Mouse (Mus musculus): ENCODE data around the gene Gata3. TPM values are rescaled to one million over a fixed set of nuclear protein-coding genes. Genes with fewer than 3 reads are reported as not detected.

The Gata3 gene
- polyA plus RNA-seq, 1 experiment from 2014 or later = 21.7 TPM

DNA sequence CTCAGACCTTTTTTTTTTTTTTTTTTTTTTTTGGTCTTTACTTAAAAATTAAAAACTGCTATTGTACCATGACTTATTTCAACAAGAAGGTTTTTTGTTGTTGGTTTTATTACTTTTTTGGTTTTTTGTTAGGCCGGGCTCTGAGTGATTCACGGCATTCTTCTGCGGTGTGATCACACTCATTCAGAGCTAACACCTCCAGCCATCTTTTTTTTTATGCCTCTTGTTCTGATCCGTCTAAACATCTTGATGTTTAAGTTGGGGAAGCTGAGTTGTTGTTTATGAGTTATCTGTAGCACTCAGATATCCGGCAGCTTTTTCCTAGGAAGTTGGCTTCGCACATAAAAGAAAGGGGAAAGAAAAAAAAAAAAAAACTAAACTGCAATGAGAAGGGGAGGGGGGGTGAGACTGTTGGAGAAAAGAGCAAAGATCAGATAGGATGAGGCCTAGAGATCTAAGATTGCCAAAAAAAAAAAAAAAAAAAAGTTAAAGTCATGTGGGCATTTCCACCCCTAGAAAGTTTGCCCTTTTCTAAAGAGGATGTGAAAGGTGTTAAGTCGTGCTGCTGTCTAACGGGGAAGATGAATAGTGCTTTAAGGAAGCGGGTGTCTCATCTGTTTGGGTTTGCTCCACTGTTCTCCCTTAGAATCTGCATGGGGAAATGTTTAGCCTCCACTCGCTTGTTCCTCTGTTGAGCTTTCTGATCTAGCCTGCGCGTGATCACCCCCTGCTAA is 22.6 kb downstream of the Gata3 start:
- Histone ChIP-seq H3K4me1 (peaks cover 14% of the 10 kb centered on the region), H3K4me2 (no peak overlapping the region), H3K4me3 (no peak overlapping the region), H3K9me3 (no peaks in the 10 kb centered on the region), H3K27me3 (peaks cover 15% of the 10 kb centered on the region), H3K9ac (no peak overlapping the region), H3K27ac (no peak overlapping the region), H3K36me3 (peaks cover 8% of the 10 kb centered on the region)
- ATAC-seq (ENCODE audit: insufficient number of reproducible peaks, insufficient read depth, low FRiP score, low TSS enrichment, low read depth) = no peak
- WGBS = 80% methylated on average over 12 of the region's 12 CpGs

DNA sequence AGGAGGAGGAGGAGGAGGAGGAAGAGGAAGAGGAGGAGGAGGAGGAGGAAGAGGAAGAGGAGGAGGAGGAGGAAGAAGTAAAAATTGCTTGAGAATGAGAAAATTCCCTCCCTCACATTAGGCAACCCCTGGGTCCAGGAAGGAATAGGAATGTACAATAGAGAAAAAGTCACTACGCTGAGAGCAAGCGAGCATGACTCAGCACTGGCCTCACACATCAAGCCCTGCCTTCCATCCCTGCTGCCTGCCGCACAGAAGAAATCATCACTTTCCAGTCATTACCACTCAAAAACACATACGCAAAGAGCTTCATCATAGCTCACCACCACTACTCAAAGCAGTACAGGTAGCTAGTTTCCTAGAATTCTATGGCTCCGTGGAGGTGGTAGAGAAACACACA is 29.1 kb downstream of the Gata3 start:
- Histone ChIP-seq H3K9me3 (no peaks in the 10 kb centered on the region), H3K36me3 (peaks cover 5% of the 10 kb centered on the region), H3K27me3 (no peaks in the 10 kb centered on the region), H3K4me1 (no peaks in the 10 kb centered on the region), H3K9ac (no peak overlapping the region), H3K4me2 (no peak overlapping the region), H3K27ac (no peak overlapping the region), H3K4me3 (no peak overlapping the region)
- no peak for ATAC-seq (ENCODE audit: insufficient number of reproducible peaks, insufficient read depth, low FRiP score, low TSS enrichment, low read depth)
- WGBS = 80% methylated on average over 5 of the region's 5 CpGs

DNA sequence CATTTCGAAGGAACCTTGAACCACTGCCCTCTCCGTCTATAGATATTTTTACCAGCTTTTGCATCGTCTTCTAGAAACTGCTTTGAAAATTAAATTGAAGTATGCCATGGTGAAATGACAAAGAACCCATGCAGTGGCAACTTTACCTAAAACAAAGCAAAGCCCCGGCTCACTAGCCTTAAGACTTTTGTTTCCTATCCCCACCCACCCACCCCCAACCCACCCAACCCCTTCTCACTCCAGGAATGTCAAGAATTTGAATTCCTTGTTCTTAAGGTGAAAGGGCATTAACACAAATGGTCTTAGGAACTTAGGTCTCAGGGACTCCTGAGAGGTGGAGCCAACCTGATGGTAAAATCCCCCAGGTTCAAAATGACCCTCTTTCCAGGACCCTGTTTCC is 34.0 kb downstream of the Gata3 start:
- no peaks in the 10 kb centered on the region for H3K36me3 ChIP-seq
- no peak overlapping the region for H3K27ac ChIP-seq
- no peak overlapping the region for H3K9ac ChIP-seq
- no peak overlapping the region for H3K4me2 ChIP-seq
- H3K4me1 ChIP-seq = no peaks in the 10 kb centered on the region
- ATAC-seq (ENCODE audit: insufficient number of reproducible peaks, insufficient read depth, low FRiP score, low TSS enrichment, low read depth) = no peak
- 44% methylated on average over 4 of the region's 4 CpGs for whole genome bisulfite sequencing
- H3K4me3 ChIP-seq = no peak overlapping the region
- H3K9me3 ChIP-seq = no peaks in the 10 kb centered on the region
- no peaks in the 10 kb centered on the region for H3K27me3 ChIP-seq

DNA sequence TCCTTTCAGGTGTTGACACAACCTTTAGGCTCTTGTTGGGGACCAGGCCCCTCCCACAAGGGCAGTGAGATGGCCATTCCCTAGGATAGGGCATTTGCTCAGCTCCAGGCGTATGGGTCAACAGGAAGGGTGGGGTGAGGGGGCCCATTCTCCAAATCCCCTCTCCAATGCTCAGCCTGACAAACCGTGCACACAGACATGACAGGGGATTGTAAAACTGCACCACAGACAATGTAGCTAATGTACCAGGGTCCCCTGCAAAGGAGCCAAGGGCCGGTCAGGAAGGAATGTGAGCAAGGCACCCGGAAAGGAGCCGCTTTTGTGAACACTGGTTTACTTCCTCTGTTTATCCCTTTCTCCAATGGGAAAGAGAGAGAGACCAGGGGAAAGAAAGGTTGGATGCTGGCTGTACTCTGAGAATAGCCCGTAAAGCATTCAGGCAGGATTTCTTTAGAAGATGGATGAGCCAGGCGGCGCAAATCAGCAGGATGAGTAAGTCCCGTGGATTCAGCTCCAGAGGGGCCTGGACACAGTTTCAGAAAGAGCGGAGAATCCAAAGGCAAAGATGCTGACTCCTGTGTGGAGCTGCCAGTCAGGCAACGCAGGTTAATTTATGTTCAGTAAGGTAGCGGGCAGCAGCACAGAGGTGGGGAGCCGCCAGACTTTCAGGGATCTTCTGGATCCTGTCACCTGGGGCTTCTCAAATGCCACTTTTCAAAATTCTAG is 36.8 kb downstream of the Gata3 start:
- Histone ChIP-seq H3K4me2 (no peak overlapping the region), H3K9me3 (no peaks in the 10 kb centered on the region), H3K4me3 (no peak overlapping the region), H3K9ac (no peak overlapping the region), H3K27ac (no peak overlapping the region), H3K4me1 (no peaks in the 10 kb centered on the region), H3K27me3 (no peaks in the 10 kb centered on the region), H3K36me3 (no peaks in the 10 kb centered on the region)
- WGBS = 61% methylated on average over 13 of the region's 13 CpGs
- 0 out of 2 replicates have a peak, but pooled peaks have one; percentile 32 for ATAC-seq (ENCODE audit: insufficient number of reproducible peaks, insufficient read depth, low FRiP score, low TSS enrichment, low read depth)

DNA sequence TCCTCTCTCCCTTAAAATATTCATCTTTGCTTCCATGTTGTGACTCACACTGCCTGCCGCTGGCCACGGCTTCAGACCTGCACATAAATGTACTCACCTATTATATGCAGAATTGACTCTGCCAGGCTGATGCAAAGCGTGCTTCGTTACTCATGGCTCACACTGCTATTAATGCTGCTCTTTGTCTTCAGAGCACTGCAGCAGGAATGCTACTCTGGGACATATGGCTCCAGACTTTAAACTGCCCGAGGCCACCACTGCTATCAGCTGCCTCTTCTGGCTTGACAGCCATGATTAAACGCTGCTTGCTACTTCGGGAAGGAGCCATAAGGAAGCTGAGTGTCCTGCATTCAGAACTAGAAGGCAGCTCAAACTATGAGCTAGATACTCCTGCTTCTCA is 54.6 kb downstream of the Gata3 start:
- Histone ChIP-seq H3K4me2 (no peak overlapping the region), H3K9me3 (no peaks in the 10 kb centered on the region), H3K9ac (no peak overlapping the region), H3K36me3 (no peaks in the 10 kb centered on the region), H3K27me3 (no peaks in the 10 kb centered on the region), H3K4me1 (no peaks in the 10 kb centered on the region), H3K4me3 (no peak overlapping the region), H3K27ac (no peak overlapping the region)
- 27% methylated on average over 7 of the region's 7 CpGs for WGBS
- no peak for ATAC-seq (ENCODE audit: insufficient number of reproducible peaks, insufficient read depth, low FRiP score, low TSS enrichment, low read depth)

DNA sequence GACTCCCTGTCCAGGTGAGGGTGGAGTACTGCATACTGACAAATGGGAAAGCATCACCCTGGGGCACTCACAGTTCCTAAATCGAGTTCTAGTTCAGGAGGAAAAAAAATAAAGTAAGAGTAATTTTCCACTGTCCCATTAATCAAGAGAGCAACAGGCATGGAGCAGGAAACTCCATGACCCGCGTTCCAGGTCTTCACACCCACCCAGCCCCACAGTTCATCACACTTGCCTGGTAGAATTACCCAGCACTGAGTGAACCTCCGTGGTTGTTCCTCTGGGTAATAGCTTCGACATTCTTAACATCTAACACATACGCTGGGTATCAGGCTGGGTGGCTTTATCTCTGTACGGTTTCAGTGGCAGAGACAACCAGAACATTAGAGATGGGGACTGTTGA is 56.1 kb downstream of the Gata3 start:
- ATAC-seq (ENCODE audit: insufficient number of reproducible peaks, insufficient read depth, low FRiP score, low TSS enrichment, low read depth) = no peak
- Histone ChIP-seq H3K36me3 (no peaks in the 10 kb centered on the region), H3K4me1 (no peaks in the 10 kb centered on the region), H3K27me3 (no peaks in the 10 kb centered on the region), H3K27ac (no peak overlapping the region), H3K4me2 (no peak overlapping the region), H3K9ac (no peak overlapping the region), H3K4me3 (no peak overlapping the region), H3K9me3 (no peaks in the 10 kb centered on the region)
- 81% methylated on average over 7 of the region's 7 CpGs for WGBS

DNA sequence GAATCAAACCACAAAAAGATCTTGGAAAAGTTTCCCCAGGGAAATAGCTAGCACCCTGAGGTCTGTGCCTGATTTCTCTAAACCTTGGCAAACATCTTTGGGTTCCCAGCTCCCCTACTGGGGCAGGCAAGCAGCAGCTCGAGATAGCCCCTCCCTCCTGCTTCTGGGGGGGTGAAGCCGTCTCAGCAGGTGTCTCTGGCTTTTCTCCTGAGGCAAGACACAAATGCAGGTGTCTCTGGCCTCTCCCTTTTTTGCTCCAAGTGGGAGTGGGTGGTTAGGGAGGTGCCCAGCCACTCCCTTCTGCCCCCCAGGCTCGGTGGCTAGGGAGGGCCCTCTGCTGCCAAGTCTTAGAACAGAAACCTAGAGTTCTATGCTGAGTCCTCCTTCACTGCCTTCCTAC is 62.2 kb downstream of the Gata3 start:
- no peak overlapping the region for H3K4me3 ChIP-seq

DNA sequence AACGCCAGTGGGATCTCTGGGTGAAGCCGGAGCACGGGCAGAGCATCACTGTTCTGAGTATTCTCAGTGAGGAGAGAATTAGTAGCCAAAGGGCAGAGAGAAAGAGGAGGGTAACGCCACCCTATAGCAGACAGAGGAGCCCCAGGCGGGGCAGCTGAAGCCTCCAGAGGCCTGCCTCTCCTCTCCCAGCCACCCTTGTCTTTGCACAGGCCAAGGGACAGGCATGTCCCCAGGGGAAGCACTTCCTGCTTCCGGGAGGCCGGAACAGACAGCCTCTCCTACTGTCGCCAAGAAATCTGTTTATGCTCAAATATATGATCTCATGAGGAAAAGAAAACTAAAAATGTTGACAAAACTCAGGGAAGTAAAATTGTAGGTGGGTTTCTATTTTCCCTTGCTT is 69.2 kb downstream of the Gata3 start:
- H3K27me3 ChIP-seq = no peaks in the 10 kb centered on the region
- 77% methylated on average over 8 of the region's 8 CpGs for WGBS

More for the DNA sequence above, 62.2 kb downstream of the Gata3 start:
- no peak for ATAC-seq (ENCODE audit: insufficient number of reproducible peaks, insufficient read depth, low FRiP score, low TSS enrichment, low read depth)
- WGBS = 16% methylated on average over 3 of the region's 3 CpGs
- Histone ChIP-seq H3K4me1 (no peaks in the 10 kb centered on the region), H3K9me3 (no peaks in the 10 kb centered on the region), H3K4me2 (no peak overlapping the region), H3K27ac (no peak overlapping the region), H3K36me3 (no peaks in the 10 kb centered on the region), H3K9ac (no peak overlapping the region), H3K27me3 (no peaks in the 10 kb centered on the region)

DNA sequence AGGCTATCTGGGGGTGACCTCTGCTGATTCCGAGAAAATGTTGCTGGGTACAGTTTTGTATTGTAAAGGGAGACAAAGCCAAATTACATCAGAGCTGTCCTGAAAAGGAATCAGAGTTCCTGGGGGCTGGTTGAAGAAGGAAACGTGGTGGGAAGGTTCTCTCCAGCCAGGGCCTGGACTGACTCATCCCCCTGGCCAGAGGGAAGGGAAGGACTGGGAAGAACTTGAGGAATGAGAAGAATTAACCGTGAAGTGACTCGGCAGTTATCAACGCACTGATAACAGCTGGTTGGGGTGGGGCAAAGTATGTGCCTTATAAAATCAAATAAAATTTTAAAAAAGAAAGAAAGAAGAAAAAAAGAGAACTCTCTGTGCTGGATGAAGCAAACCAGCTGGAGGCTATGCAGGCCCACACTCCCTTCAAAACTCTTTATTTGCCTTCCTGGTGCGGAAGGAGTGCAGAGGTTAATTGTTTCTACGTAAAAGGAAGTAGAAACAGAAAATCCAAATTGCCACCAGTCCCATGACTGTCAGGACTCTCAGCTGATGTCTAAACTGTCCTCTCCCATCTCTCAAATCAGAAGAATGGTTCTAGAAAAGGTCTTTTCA is 71.6 kb downstream of the Gata3 start:
- Histone ChIP-seq H3K27ac (no peak overlapping the region), H3K4me3 (no peak overlapping the region), H3K36me3 (no peaks in the 10 kb centered on the region), H3K4me2 (no peak overlapping the region), H3K9me3 (no peaks in the 10 kb centered on the region), H3K27me3 (no peaks in the 10 kb centered on the region), H3K4me1 (no peaks in the 10 kb centered on the region), H3K9ac (no peak overlapping the region)
- 67% methylated on average over 7 of the region's 7 CpGs for WGBS
- no peak for ATAC-seq (ENCODE audit: insufficient number of reproducible peaks, insufficient read depth, low FRiP score, low TSS enrichment, low read depth)

More for the DNA sequence above, 69.2 kb downstream of the Gata3 start:
- Histone ChIP-seq H3K36me3 (no peaks in the 10 kb centered on the region), H3K4me3 (no peak overlapping the region), H3K27ac (no peak overlapping the region), H3K4me1 (no peaks in the 10 kb centered on the region), H3K4me2 (no peak overlapping the region), H3K9me3 (no peaks in the 10 kb centered on the region), H3K9ac (no peak overlapping the region)
- no peak for ATAC-seq (ENCODE audit: insufficient number of reproducible peaks, insufficient read depth, low FRiP score, low TSS enrichment, low read depth)

Other genes starting within 250 kb of the Gata3 start
- gene 4930412O13Rik, start 8.8 kb downstream of the Gata3 start, polyA plus RNA-seq (2015; fragmentation: Nextera tagmentation; extraction: Ambion mirVana) = 1.0 TPM in 1 of 2 replicates, not detected in the other
- gene 9230102O04Rik, start 494 bp downstream of the Gata3 start, polyA plus RNA-seq (2015; fragmentation: Nextera tagmentation; extraction: Ambion mirVana) = 0.70 and 0.79 TPM in 2 replicates
- 15.5 and 16.3 TPM in 2 replicates for gene Taf3, start 158.6 kb upstream of the Gata3 start, polyA plus RNA-seq (2015; fragmentation: Nextera tagmentation; extraction: Ambion mirVana)
- 501 and 563 TPM in 2 replicates for gene Atp5c1, start 190.5 kb upstream of the Gata3 start, polyA plus RNA-seq (2015; fragmentation: Nextera tagmentation; extraction: Ambion mirVana)
- 33.3 and 35.1 TPM in 2 replicates for gene Kin, start 190.6 kb upstream of the Gata3 start, polyA plus RNA-seq (2015; fragmentation: Nextera tagmentation; extraction: Ambion mirVana)
- 0.08 and 3.0 TPM in 2 replicates for gene Itih2, start 241.4 kb upstream of the Gata3 start, polyA plus RNA-seq (2015; fragmentation: Nextera tagmentation; extraction: Ambion mirVana)

Data from embryonic facial prominence, embryonic 13.5 days (tissue).